Mouse (Mus musculus) heart, adult 2 months (tissue): ENCODE data around the gene Washc3. TPM values are rescaled to one million over a fixed set of nuclear protein-coding genes. Genes with fewer than 3 reads are reported as not detected.

Experiments used
- DNase-seq, 2 experiments: peaks; one replicate each; pipeline ENCODE4 v3.0.0; 2021
- H3K27ac ChIP-seq: fragments of 200-600 bp; 2 replicates; pipeline ENCODE4 v1.8.1; 2022
- H3K27me3 ChIP-seq: fragments of 200-500 bp; 2 replicates; pipeline ENCODE4 v1.6.1; 2012; ENCODE audit warnings: mild to moderate bottlenecking, low read length, inconsistent platforms, mixed read lengths; ENCODE audit not compliant: control insufficient read depth, insufficient read depth
- H3K36me3 ChIP-seq: fragments of 200-500 bp; 2 replicates; pipeline ENCODE4 v1.6.1; 2012; ENCODE audit warnings: low read length, inconsistent platforms; ENCODE audit not compliant: control insufficient read depth, insufficient read depth
- H3K4me1 ChIP-seq: fragments of 200-500 bp; 2 replicates; pipeline ENCODE4 v1.6.1; 2011; ENCODE audit warnings: low read length; ENCODE audit not compliant: control insufficient read depth, insufficient read depth
- H3K4me3 ChIP-seq: fragments of 200-600 bp; 2 replicates; pipeline ENCODE4 v1.8.1; 2022
- H3K79me2 ChIP-seq: fragments of 200-500 bp; replicated peaks from 2 replicates; pipeline ENCODE4 v1.6.1; 2012; ENCODE audit warnings: mild to moderate bottlenecking, inconsistent platforms, low read length, moderate library complexity, mixed read lengths; ENCODE audit not compliant: control insufficient read depth, insufficient read depth
- H3K9ac ChIP-seq: fragments of 200-500 bp; 2 replicates; pipeline ENCODE4 v1.6.1; 2012; ENCODE audit warnings: low read depth, mild to moderate bottlenecking, control low read depth, inconsistent platforms, low read length, mixed read lengths
- CTCF ChIP-seq: fragments of 200-600 bp; IDR thresholded peaks from 2 replicates; pipeline ENCODE4 v1.8.1; 2022; ENCODE audit warnings: antibody characterized with exemption, mild to moderate bottlenecking, moderate library complexity
- EP300 ChIP-seq: fragments of 200-500 bp; IDR thresholded peaks from 2 replicates; pipeline ENCODE4 v1.6.1; 2011; ENCODE audit warnings: low read depth, low read length, control low read depth; ENCODE audit not compliant: insufficient read depth
- POLR2A ChIP-seq: fragments of 200-500 bp; IDR thresholded peaks from 2 replicates; pipeline ENCODE4 v1.6.1; 2011; ENCODE audit warnings: mild to moderate bottlenecking, low read depth, low read length, control low read depth; ENCODE audit not compliant: insufficient read depth
- WGBS: fragments of 180-500 bp; shearing (Covaris S2); methylation state at CpG from one replicate; pipeline ENCODE4 v1.1.7; 2018; 5-methylcytosine and 5-hydroxymethylcytosine counted together
- intact Hi-C: fragments of 180-260 bp; cut with DNase I; formaldehyde crosslinking; loops from one replicate; pipeline ENCODE4 v1.15.1; 2025
- polyA plus RNA-seq: library from polyadenylated mRNA; depleted of rRNA; stranded (reverse); fragments of >200 nt; gene quantifications from 2 replicates; pipeline ENCODE4 v1.2.3, GENCODE M21; 2012
- total RNA-seq, 2 experiments: library from RNA; stranded (reverse); gene quantifications; 2 replicates each; pipeline ENCODE4 v1.2.3; 2021

The Washc3 gene
- total and polyA plus RNA-seq, 3 experiments, result 16.4 to 34.3 (median 26.5) TPM

- WGBS, result 95% methylated on average over 3 of the region's 3 CpGs
- Histone ChIP-seq H3K4me3 (no peak overlapping the region), H3K9ac (no peak overlapping the region), H3K36me3 (no peaks in the 10 kb centered on the region), H3K79me2 (no peaks in the 10 kb centered on the region), H3K27me3 (no peaks in the 10 kb centered on the region), H3K27ac (no peak overlapping the region), H3K4me1 (no peaks in the 10 kb centered on the region)
- no peak for TF ChIP-seq EP300
- no peak for TF ChIP-seq POLR2A
- no peak for TF ChIP-seq CTCF
- intact Hi-C loops, result no loop called here
- DNase-seq, result no peak
Measured at GRCm38 (mm10) chr10:88218161-88218560, 17.3 kb downstream of the Washc3 start.

DNA sequence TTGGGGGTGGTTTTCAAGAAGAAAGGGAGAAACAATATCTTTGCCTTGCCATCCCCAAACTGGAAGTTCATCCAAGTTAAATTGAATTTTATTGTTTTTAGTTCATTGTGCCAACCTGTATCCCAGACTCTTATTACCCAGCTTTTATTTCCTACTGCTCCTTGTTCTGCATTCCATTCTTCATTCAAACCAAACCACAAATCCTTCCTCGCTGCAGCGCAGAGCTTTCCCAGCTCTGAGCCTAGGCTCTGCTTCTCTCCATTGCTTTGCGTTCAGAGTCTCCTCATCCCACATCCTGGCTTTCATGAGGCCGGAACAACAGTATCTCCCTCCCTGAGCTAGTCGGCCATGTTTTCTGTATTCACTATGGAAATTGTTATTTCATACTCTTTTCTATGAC lies 20.8 kb downstream of the Washc3 start:
- no peaks in the 10 kb centered on the region; the same call in 1 of the 2 replicates for H3K4me1 ChIP-seq
- H3K27ac ChIP-seq, result no peak overlapping the region
- H3K36me3 ChIP-seq, result no peaks in the 10 kb centered on the region
- H3K4me3 ChIP-seq, result no peak overlapping the region
- 81% methylated on average over 5 of the region's 5 CpGs for WGBS
- H3K27me3 ChIP-seq, result no peaks in the 10 kb centered on the region
- intact Hi-C loops, result no loop called here
- no peak for TF ChIP-seq EP300
- TF ChIP-seq CTCF, result no peak
- no peak for TF ChIP-seq POLR2A
- no peaks in the 10 kb centered on the region for H3K79me2 ChIP-seq
- H3K9ac ChIP-seq, result no peak overlapping the region
- DNase-seq, result no peak

GRCm38 (mm10) chr10:88225421-88225820 lies 24.5 kb downstream of the Washc3 start:
- no peaks in the 10 kb centered on the region for H3K36me3 ChIP-seq
- no peak for TF ChIP-seq POLR2A
- no peak for TF ChIP-seq CTCF
- TF ChIP-seq EP300, result no peak
- H3K4me1 ChIP-seq, result no peaks in the 10 kb centered on the region; the same call in none of the 2 replicates
- no peaks in the 10 kb centered on the region for H3K27me3 ChIP-seq
- H3K27ac ChIP-seq, result no peak overlapping the region
- H3K79me2 ChIP-seq, result no peaks in the 10 kb centered on the region
- no peak overlapping the region for H3K9ac ChIP-seq
- no peak for DNase-seq
- no peak overlapping the region for H3K4me3 ChIP-seq
- WGBS, result 72% methylated on average over 5 of the region's 5 CpGs
- intact Hi-C loops, result no loop called here

DNA sequence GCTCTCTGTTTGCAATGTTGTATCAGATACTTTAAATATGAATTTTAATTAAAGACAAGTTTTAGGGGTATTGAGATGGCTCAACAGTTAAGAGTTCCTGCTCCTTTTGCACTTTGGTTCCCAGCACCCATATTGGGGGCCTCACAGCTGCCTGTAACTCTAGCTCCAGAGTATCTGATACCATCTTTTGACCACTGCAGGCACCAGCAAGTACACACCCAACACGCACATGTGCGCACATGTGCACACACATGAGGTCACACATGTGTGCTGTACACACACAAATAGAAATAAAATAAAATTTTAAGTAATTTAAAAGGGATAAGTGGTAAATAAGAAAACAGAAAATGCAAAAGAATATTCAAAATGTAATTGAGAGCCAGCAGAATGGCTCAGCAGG lies 27.1 kb downstream of the Washc3 start:
- intact Hi-C loops, result no loop called here
- H3K4me3 ChIP-seq, result no peak overlapping the region
- H3K79me2 ChIP-seq, result no peaks in the 10 kb centered on the region
- H3K36me3 ChIP-seq, result no peaks in the 10 kb centered on the region; the same call in 1 of the 2 replicates
- H3K9ac ChIP-seq, result no peak overlapping the region
- TF ChIP-seq EP300, result no peak
- no peak for TF ChIP-seq POLR2A
- no peak for TF ChIP-seq CTCF
- 97% methylated on average over 2 of the region's 2 CpGs for WGBS
- DNase-seq, result no peak
- no peaks in the 10 kb centered on the region for H3K27me3 ChIP-seq
- H3K4me1 ChIP-seq, result no peaks in the 10 kb centered on the region; the same call in none of the 2 replicates
- H3K27ac ChIP-seq, result no peak overlapping the region

DNA sequence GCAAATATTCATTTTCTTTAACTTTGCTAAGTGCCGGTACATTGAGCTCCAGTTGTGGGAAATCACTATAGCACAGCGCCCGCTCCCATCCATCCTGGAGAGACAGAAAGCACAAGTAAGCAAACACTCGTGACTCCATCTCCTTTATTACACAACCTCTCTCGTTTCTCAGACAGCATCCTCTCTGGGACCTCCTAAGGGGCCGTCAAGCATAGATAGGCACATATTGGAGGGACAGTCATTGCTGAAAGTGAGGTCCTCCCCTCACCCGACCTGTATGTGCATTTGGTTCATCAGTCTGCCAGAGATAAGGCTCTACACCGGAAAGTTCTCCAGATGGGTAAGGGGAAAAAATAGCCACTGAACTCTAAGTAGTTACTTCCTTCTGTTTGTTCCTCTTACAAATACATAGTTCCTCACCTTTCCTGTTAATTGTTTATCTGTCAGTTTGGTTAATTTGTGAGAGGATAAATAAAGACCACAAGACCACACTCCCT lies 27.7 kb downstream of the Washc3 start:
- Histone ChIP-seq H3K79me2 (no peaks in the 10 kb centered on the region), H3K4me1 (no peaks in the 10 kb centered on the region; the same call in none of the 2 replicates), H3K4me3 (no peak overlapping the region), H3K27me3 (no peaks in the 10 kb centered on the region), H3K36me3 (no peaks in the 10 kb centered on the region; the same call in 1 of the 2 replicates), H3K9ac (no peak overlapping the region), H3K27ac (no peak overlapping the region)
- intact Hi-C loops, result no loop called here
- no peak for DNase-seq
- WGBS, result 48% methylated on average over 8 of the region's 8 CpGs
- no peak for TF ChIP-seq CTCF
- no peak for TF ChIP-seq EP300
- TF ChIP-seq POLR2A, result no peak

GRCm38 (mm10) chr10:88231671-88232070 lies 30.8 kb downstream of the Washc3 start:
- Histone ChIP-seq H3K79me2 (no peaks in the 10 kb centered on the region), H3K4me1 (no peaks in the 10 kb centered on the region; the same call in 1 of the 2 replicates), H3K36me3 (no peaks in the 10 kb centered on the region; the same call in 1 of the 2 replicates), H3K27ac (no peak overlapping the region), H3K9ac (no peak overlapping the region), H3K4me3 (no peak overlapping the region), H3K27me3 (no peaks in the 10 kb centered on the region)
- 80% methylated on average over 8 of the region's 8 CpGs for WGBS
- no peak for TF ChIP-seq CTCF
- TF ChIP-seq POLR2A, result no peak
- no peak for TF ChIP-seq EP300
- no peak for DNase-seq
- intact Hi-C loops, result no loop called here
